Mouse (Mus musculus) bone marrow, adult 2 months (tissue): ENCODE results near the gene Tuba4a.

ENCODE experiments used
- CTCF ChIP-seq: fragments of 200-500 bp; IDR thresholded peaks from 2 replicates; pipeline ENCODE4 v1.5.1; 2011; ENCODE audit warnings: low read length, control low read depth; ENCODE audit not compliant: control insufficient read depth, insufficient read depth
- POLR2A ChIP-seq: fragments of 200-500 bp; IDR thresholded peaks from 2 replicates; pipeline ENCODE4 v1.6.1; 2011; ENCODE audit warnings: low read depth, mild to moderate bottlenecking, control low read depth, low read length, borderline replicate concordance; ENCODE audit not compliant: control insufficient read depth

DNA sequence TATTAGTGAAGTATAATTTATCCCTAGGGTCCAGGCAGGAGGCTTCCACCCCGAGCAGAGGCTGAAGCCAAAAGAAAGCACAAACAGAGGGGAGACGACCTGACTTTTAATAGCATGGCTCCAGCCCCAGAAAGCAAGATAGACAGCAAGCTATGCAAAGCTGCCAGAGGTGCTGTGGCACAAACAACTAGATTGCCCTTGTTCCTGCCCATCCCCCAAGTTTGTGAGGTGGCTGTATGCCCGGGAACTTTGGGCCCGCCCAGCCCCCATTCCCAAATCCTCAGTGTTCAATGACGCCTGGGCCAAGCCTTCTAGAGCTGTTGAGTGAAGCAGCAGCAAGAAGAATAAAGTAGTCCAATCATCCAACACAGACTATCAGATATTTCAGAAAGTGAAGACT, 4.8 kb downstream of the Tuba4a start:
- no peak for TF ChIP-seq CTCF
- no peak for TF ChIP-seq POLR2A
